Mouse (Mus musculus) bone marrow macrophage, adult 2 months (primary cell): ENCODE data around the gene Epb41l1. TPM values are rescaled to one million over a fixed set of nuclear protein-coding genes. Genes with fewer than 3 reads are reported as not detected.
A peak's percentile ranks its signal among the peaks of the same experiment; 100 is the strongest.

ENCODE experiments used
- H3K27ac ChIP-seq: 2 replicates; pipeline ENCODE4 v1.5.1; 2012; ENCODE audit warnings: low read depth, low read length; ENCODE audit not compliant: insufficient read depth
- H3K4me1 ChIP-seq: 2 replicates; pipeline ENCODE4 v1.6.1; 2012; ENCODE audit warnings: low read length; ENCODE audit not compliant: control insufficient read depth, insufficient read depth
- H3K4me3 ChIP-seq: 2 replicates; pipeline ENCODE4 v1.5.1; 2012; ENCODE audit warnings: mild to moderate bottlenecking, low read length, moderate library complexity; ENCODE audit not compliant: insufficient read depth
- CTCF ChIP-seq: IDR thresholded peaks from 2 replicates; pipeline ENCODE4 v1.5.1; 2012; ENCODE audit warnings: low read depth, mild to moderate bottlenecking, low read length, moderate library complexity
- POLR2A ChIP-seq: IDR thresholded peaks from 2 replicates; pipeline ENCODE4 v1.6.1; 2012; ENCODE audit warnings: mild to moderate bottlenecking, low read depth, low read length, borderline replicate concordance
- polyA plus RNA-seq: library from polyadenylated mRNA; stranded (reverse); fragments of >200 nt; gene quantifications from 2 replicates; pipeline ENCODE4 v1.2.4, GENCODE M21; 2012; ENCODE audit not compliant: missing spikeins, insufficient read depth, insufficient read length

The Epb41l1 gene
- polyA plus RNA-seq, 1 experiment: 42.8 TPM

- TF ChIP-seq CTCF: no peak
- no peak overlapping the region for H3K27ac ChIP-seq
Measured at GRCm38 (mm10) chr2:156432874-156433868, 12.5 kb downstream of the Epb41l1 start.

DNA sequence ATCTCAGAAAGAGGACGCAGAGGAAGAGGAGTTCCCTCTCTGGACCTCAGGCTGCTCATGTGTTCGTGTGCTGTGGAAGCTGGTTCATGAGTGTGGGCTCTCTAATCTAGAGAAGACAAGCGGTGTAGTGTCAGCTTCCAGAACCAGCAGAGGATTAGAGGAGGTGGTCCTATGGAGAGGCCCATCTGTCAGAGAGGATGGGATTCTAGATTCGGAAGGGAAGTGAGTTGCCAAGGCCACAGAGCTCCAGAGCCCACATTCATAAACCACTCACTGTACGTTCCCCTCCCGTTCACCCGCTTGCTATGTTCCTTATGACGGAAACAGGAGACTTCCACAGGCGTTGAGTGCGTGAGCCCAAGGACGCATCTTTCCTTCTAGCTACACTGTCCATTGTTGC lies 16.9 kb downstream of the Epb41l1 start:
- TF ChIP-seq POLR2A (no peak), CTCF (no peak)
- peaks cover 62% of the 10 kb centered on the region for H3K4me1 ChIP-seq
- no peak overlapping the region for H3K4me3 ChIP-seq
- no peak overlapping the region for H3K27ac ChIP-seq

More at GRCm38 (mm10) chr2:156432874-156433868, 12.5 kb downstream of the Epb41l1 start:
- Histone ChIP-seq H3K4me3 (no peak overlapping the region), H3K4me1 (peaks cover 34% of the 10 kb centered on the region)

DNA sequence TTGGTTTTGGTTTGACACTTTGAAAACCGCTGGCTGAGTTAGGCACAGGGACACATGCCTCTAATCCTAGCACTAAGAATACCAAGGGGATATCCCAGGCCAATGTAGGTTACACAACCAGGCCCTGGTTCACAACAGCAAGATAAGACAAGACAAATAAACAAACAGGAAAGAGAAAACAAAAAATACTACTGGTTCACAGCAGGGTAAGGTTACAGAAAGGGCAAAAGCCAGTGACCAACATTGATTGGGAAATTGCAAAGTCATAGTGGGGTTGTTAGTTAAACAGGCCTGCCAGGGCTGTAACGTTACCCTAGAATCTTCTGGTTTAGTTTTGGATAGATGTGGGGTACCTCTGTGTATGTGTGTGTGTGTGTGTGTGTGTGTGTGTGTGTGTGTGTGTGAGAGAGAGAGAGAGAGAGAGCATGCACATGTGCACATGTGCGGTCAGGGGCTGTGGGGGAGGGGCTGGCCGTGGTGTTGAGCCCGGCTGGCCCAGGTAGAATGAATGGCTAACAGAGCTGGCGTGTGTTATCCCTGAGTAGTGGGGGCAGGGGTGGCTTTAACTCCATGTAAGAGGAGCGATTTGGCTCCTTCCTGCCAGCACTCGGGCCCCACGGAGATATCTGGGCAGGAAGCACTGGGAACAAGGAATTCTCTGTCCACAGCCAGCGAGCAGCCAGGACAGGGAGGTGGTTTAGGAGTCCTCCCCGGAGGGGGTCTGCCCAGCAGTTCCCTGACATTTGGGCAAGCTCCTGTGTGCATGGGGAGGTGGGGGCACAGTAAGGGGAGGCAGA lies 19.2 kb downstream of the Epb41l1 start:
- H3K4me1 ChIP-seq: peaks cover 62% of the 10 kb centered on the region
- TF ChIP-seq POLR2A (no peak), CTCF (no peak)
- H3K27ac ChIP-seq: no peak overlapping the region
- H3K4me3 ChIP-seq: no peak overlapping the region

GRCm38 (mm10) chr2:156441909-156442308 lies 21.2 kb downstream of the Epb41l1 start:
- H3K27ac ChIP-seq: peak overlapping the region; percentile 39

GRCm38 (mm10) chr2:156443323-156443722 lies 22.6 kb downstream of the Epb41l1 start:
- H3K4me3 ChIP-seq: no peak overlapping the region
- H3K4me1 ChIP-seq: peaks cover 42% of the 10 kb centered on the region
- TF ChIP-seq CTCF (no peak), POLR2A (no peak)
- H3K27ac ChIP-seq: no peak overlapping the region

More at GRCm38 (mm10) chr2:156441909-156442308, 21.2 kb downstream of the Epb41l1 start:
- TF ChIP-seq POLR2A: no peak
- TF ChIP-seq CTCF: no peak
- no peak overlapping the region for H3K4me3 ChIP-seq
- peaks cover 43% of the 10 kb centered on the region for H3K4me1 ChIP-seq

GRCm38 (mm10) chr2:156446489-156447035 lies 25.9 kb downstream of the Epb41l1 start:
- H3K4me1 ChIP-seq: peaks cover 22% of the 10 kb centered on the region
- no peak overlapping the region for H3K4me3 ChIP-seq
- H3K27ac ChIP-seq: no peak overlapping the region
- no peak for TF ChIP-seq CTCF
- TF ChIP-seq POLR2A: no peak

DNA sequence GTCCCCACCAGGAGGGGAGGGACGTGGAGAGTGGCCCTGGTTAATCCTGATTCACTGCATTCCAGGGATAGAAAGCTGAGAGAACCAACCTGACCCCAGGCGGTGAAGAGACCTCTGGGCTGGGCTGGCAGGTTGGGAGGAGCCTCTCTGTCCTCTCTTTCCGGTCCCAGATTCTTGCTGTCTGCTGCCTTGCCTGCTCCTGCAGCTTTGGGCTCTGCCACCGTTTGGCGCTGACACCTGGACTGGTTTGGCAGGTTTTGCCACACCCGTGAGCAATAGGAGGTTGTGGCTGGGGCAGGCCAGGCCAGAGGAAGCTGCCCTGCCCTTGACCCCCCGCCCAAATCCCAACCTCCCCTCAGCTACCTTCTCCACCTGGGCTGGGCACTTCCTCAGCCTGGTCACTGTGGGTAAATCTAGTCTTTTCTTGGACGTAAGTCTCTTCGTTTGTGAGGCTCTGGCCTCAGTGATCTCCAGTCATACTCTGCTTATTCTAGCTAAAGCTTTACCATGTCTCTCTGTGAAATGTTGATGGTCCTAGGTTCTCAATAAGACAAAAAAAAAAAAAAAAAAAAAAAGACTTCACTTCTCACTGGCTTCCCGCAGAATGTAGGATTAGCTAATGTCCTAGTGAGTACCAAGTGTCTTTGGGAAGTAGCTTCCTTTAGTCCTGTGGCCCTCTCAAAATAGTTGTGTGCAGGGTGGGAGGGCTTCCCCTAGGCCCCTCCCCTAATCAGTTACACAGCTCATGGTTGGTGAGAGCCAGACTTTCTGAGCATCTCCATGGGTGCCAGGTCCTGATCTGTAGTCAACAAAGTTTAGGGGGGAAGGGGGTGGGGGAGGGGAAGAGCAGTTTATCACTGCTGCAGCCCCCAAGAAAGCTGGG lies 26.9 kb downstream of the Epb41l1 start:
- peaks cover 13% of the 10 kb centered on the region for H3K4me1 ChIP-seq
- TF ChIP-seq POLR2A (no peak), CTCF (no peak)
- H3K4me3 ChIP-seq: no peak overlapping the region
- H3K27ac ChIP-seq: no peak overlapping the region

DNA sequence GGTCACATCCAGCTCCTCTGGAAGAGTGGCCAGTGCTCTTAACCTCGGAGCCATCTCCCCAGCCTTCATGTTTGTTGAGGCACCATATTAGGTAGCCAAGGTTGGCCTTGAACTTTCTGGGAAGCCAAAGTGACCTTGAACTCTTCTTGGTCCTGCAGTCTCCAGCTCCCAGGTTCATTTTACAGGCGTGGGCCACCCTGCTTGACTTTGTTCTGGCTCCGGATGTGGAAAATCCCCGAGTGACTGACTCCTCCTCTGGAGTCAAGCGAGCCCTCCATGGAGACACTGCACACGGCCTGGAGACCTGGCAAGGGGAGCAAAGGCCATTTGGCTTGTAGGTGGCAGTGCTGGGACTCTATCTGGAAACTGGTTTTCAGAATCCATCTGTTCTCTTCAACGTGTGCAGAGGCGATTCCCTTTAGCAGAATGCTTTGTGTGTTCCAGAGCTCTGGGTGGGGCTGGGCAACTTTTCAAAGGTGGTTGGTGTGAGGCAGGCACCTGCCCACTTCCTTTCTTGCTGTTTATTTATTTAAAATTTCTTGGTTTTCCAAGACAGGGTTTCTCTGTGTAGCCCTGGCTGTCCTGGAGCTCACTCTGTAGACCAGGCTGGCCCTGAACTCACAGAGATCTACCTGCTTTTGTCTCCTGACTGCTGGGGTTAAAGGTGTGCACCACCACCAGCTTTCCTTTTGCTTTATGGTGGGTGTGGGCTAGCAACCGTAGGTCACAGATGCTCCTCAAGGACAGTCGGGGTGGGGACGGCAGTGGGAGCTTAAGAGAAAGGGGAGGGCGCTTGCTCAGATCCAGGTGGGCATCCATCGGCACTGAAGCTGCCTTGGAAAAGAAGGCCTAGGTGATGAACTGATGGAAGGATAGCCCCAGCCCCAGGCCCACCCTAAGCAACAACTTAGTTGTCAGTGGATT lies 30.8 kb downstream of the Epb41l1 start:
- H3K27ac ChIP-seq: no peak overlapping the region
- TF ChIP-seq POLR2A (no peak), CTCF (no peak)
- H3K4me1 ChIP-seq: peaks cover 11% of the 10 kb centered on the region
- H3K4me3 ChIP-seq: no peak overlapping the region
